Mouse (Mus musculus): ENCODE data around the gene Hipk1. TPM values are rescaled to one million over a fixed set of nuclear protein-coding genes. Genes with fewer than 3 reads are reported as not detected.
"Not testable (repeated sequence)": the region's sequence is repeated elsewhere in the genome, so short reads cannot be mapped to it uniquely, and the experiment has no call there.

Gene Hipk1
- polyA plus RNA-seq, 1 experiment from 2014 or later = 9.8 TPM

DNA sequence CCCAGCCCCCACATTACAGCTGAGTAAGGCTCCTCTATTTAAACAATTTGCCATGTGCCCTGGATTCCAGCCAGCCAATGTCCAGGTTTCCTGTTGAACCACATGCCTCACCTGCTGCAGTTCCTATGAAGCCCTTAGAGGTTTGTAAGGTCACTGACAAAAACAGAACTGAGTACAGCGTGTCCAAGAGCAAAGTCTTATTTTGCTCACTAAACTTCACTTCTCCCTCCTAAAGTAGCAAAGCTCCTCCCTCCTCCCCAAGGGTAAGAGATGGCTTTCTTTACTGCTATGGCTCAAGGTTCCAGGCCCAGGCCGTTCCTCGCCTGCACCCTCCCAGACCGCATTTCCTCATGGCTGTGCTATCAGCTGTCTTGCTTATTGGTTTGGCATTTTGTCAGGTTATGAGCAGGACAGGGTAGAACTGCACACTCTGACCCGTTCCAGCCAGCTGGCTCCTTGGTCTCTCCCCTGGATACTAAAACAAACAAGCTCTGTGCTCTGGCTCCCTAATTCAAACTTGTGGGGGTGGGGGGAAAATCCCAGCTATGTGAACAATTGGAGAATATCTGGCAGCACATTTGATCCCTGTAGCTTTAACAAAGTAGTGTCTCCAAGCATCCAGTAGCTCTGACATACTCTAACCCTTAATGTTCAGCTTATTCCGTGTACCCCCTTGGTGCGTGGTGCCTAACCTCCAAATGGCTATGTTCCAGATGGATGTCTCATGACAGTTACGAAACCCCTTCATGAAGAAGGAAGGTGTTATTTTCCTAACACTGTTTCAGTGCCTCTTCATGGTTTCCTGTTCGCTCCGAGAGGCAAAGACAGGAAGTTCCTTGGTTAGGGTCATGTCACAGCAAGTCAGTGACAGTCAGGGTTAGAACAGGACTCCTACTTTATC lies 10.5 kb upstream of the Hipk1 start:
- no peaks in the 10 kb centered on the region for H3K27me3 ChIP-seq (ENCODE audit: insufficient read depth, low read length)
- no peak overlapping the region for H3K4me3 ChIP-seq (replicated peaks; ENCODE audit: low read depth, low read length)
- H3K4me2 ChIP-seq (ENCODE audit: low read length) = 0 out of 2 replicates have a peak overlapping the region, but pooled peaks have one; percentile 14
- peak; percentile 61 for DNase-seq (ENCODE audit: low spot score)
- H3K4me1 ChIP-seq (replicated peaks; ENCODE audit: insufficient read depth, low read length) = 0 out of 2 replicates have a peak, but pooled peaks cover 3% of the 10 kb centered on the region
- ATAC-seq (replicated peaks; ENCODE audit: low FRiP score, low read depth) = peak; percentile 90
- H3K9me3 ChIP-seq (replicated peaks; ENCODE audit: low read length) = no peaks in the 10 kb centered on the region
- peaks cover 23% of the 10 kb centered on the region for H3K36me3 ChIP-seq (ENCODE audit: insufficient read depth, low read length)
- H3K27ac ChIP-seq = peak overlapping the region; percentile 82
- TF ChIP-seq CTCF (IDR thresholded peaks at IDR 0.05; ENCODE audit: low read depth) = no peak
- 47% methylated on average over 10 of the region's 10 CpGs for WGBS
- H3K9ac ChIP-seq (ENCODE audit: low read depth, low read length) = no peak overlapping the region

DNA sequence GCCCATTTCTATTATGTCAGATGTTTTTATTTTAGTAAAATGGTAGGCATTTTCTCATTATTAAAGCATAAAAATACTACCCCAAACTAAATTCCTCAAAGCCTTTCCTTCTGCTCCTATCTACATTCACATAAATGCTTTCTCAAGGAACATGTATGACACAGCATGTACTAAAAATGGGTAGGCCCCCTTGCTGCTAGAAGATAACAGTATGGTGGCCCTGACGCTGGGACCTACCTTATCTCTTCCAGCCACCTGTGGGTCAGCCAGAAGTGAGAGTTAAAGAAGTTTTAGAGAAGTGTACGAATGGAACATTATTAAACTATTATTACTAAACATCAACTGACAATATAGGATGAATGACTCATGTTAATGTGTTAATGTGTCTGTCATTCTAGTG lies 8.1 kb upstream of the Hipk1 start:
- 0 out of 2 replicates have a peak, but pooled peaks cover 3% of the 10 kb centered on the region for H3K4me1 ChIP-seq (replicated peaks; ENCODE audit: insufficient read depth, low read length)
- no peak for ATAC-seq (replicated peaks; ENCODE audit: low FRiP score, low read depth)
- no peak overlapping the region for H3K4me3 ChIP-seq (replicated peaks; ENCODE audit: low read depth, low read length)
- 83% methylated on average over 2 of the region's 2 CpGs for WGBS
- no peak overlapping the region for H3K4me2 ChIP-seq (ENCODE audit: low read length)
- peaks cover 14% of the 10 kb centered on the region for H3K36me3 ChIP-seq (ENCODE audit: insufficient read depth, low read length)
- no peaks in the 10 kb centered on the region for H3K27me3 ChIP-seq (ENCODE audit: insufficient read depth, low read length)
- TF ChIP-seq CTCF (IDR thresholded peaks at IDR 0.05; ENCODE audit: low read depth) = no peak
- DNase-seq (ENCODE audit: low spot score) = no peak
- H3K27ac ChIP-seq = no peak overlapping the region
- no peak overlapping the region for H3K9ac ChIP-seq (ENCODE audit: low read depth, low read length)
- H3K9me3 ChIP-seq (replicated peaks; ENCODE audit: low read length) = no peaks in the 10 kb centered on the region

- no peak for TF ChIP-seq CTCF (IDR thresholded peaks at IDR 0.05; ENCODE audit: low read depth)
- ATAC-seq (replicated peaks; ENCODE audit: low FRiP score, low read depth) (no peak), DNase-seq (ENCODE audit: low spot score) (no peak)
- Histone ChIP-seq H3K4me3 (replicated peaks; ENCODE audit: low read depth, low read length) (no peak overlapping the region), H3K9me3 (replicated peaks; ENCODE audit: low read length) (no peaks in the 10 kb centered on the region), H3K4me1 (replicated peaks; ENCODE audit: insufficient read depth, low read length) (0 out of 2 replicates have a peak, but pooled peaks cover 5% of the 10 kb centered on the region), H3K27me3 (ENCODE audit: insufficient read depth, low read length) (no peaks in the 10 kb centered on the region), H3K27ac (no peak overlapping the region), H3K9ac (ENCODE audit: low read depth, low read length) (no peak overlapping the region), H3K4me2 (ENCODE audit: low read length) (no peak overlapping the region), H3K36me3 (ENCODE audit: insufficient read depth, low read length) (no peaks in the 10 kb centered on the region)
- 69% methylated on average over 2 of the region's 2 CpGs for WGBS
Measured at GRCm38 (mm10) chr3:103796389-103796788, 5.0 kb upstream of the Hipk1 start.

DNA sequence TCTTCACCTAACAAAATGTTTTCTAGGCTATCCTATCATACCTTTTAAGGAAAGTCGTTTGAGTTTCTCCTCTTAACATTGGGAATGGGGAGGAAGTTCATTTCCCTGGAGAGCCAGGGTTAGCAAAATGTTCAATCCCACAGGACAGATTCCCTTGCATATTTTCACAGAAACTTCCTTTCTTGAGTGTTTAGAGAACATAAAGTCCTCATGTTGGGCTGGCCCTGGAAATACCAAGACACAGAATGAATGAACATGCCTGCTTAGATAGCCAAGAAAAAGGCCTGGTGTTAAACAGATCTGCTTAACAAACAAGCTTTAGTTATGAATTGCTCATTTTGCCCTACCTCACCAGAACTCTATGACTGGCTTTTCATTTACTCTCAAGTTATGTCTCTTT lies 1.2 kb upstream of the Hipk1 start:
- Histone ChIP-seq H3K36me3 (ENCODE audit: insufficient read depth, low read length) (no peaks in the 10 kb centered on the region), H3K4me1 (replicated peaks; ENCODE audit: insufficient read depth, low read length) (0 out of 2 replicates have a peak, but pooled peaks cover 8% of the 10 kb centered on the region), H3K9ac (ENCODE audit: low read depth, low read length) (no peak overlapping the region), H3K9me3 (replicated peaks; ENCODE audit: low read length) (no peaks in the 10 kb centered on the region), H3K4me3 (replicated peaks; ENCODE audit: low read depth, low read length) (no peak overlapping the region), H3K27me3 (ENCODE audit: insufficient read depth, low read length) (no peaks in the 10 kb centered on the region), H3K27ac (no peak overlapping the region), H3K4me2 (ENCODE audit: low read length) (no peak overlapping the region)
- no peak for TF ChIP-seq CTCF (IDR thresholded peaks at IDR 0.05; ENCODE audit: low read depth)
- DNase-seq (ENCODE audit: low spot score) = no peak
- ATAC-seq (replicated peaks; ENCODE audit: low FRiP score, low read depth) = no peak
- WGBS = 49% methylated on average over 1 of the region's 1 CpGs

GRCm38 (mm10) chr3:103792111-103792406 lies 696 bp upstream of the Hipk1 start:
- ATAC-seq (replicated peaks; ENCODE audit: low FRiP score, low read depth); H3K9me3 ChIP-seq (replicated peaks; ENCODE audit: low read length); H3K9ac ChIP-seq (ENCODE audit: low read depth, low read length); H3K27ac ChIP-seq; DNase-seq (ENCODE audit: low spot score); H3K27me3 ChIP-seq (ENCODE audit: insufficient read depth, low read length); H3K4me3 ChIP-seq (replicated peaks; ENCODE audit: low read depth, low read length); H3K36me3 ChIP-seq (ENCODE audit: insufficient read depth, low read length); H3K4me1 ChIP-seq (replicated peaks; ENCODE audit: insufficient read depth, low read length): not testable (repeated sequence)
- peak overlapping the region; percentile 66; the same call in 1 of the 2 replicates for H3K4me2 ChIP-seq (ENCODE audit: low read length)
- WGBS = 88% methylated on average over 5 of the region's 5 CpGs

DNA sequence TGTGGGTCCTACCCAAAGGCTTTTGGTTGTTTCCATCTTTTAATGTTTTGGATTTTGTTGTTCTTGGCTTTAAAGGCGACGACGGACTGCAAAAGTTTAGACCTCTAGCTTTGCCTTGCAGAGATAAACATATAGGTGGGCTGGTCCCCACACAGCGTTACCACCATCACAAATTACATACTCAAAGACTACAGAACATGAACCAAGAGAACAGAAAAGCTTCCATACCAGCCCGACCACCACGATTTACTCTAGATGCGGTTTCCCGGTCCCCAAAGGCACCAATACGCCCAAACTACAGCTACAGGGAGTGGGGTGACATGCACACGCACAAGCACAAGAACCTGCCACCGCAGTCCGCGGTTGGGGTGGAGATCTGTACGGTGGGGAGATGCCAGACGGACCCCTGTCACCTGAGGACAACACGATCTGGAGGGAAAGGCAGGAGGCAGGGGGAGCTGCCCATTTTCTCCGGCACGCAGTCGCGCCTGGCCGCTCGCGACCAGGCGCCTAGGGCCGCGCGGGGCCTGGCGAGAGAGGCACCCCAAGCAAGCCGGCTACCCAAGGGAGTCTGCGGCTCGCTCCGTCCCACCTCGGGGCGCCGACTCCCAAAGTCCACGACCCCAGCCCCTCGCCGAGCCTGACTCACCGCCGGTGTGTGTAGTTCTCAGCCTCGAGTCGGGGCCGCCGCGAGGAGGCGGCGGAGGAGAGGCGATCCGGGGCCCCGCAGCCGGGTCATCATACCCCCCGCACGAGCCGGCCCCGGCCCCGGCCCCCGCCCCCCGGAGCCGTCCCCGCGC lies 817 bp downstream of the Hipk1 start:
- WGBS = under 1% methylated on average over 56 of the region's 61 CpGs
- peak overlapping the region; percentile 97 for H3K9ac ChIP-seq (ENCODE audit: low read depth, low read length)
- no peaks in the 10 kb centered on the region for H3K9me3 ChIP-seq (replicated peaks; ENCODE audit: low read length)
- H3K4me1 ChIP-seq (replicated peaks; ENCODE audit: insufficient read depth, low read length) = 0 out of 2 replicates have a peak, but pooled peaks cover 8% of the 10 kb centered on the region
- peak; percentile 77 for ATAC-seq (replicated peaks; ENCODE audit: low FRiP score, low read depth)
- no peaks in the 10 kb centered on the region for H3K36me3 ChIP-seq (ENCODE audit: insufficient read depth, low read length)
- TF ChIP-seq CTCF (IDR thresholded peaks at IDR 0.05; ENCODE audit: low read depth) = no peak
- peak overlapping the region; percentile 97 for H3K4me3 ChIP-seq (replicated peaks; ENCODE audit: low read depth, low read length)
- H3K4me2 ChIP-seq (ENCODE audit: low read length) = peak overlapping the region; percentile 66
- H3K27me3 ChIP-seq (ENCODE audit: insufficient read depth, low read length) = no peaks in the 10 kb centered on the region
- peak; percentile 39 for DNase-seq (ENCODE audit: low spot score)
- peak overlapping the region; percentile 91 for H3K27ac ChIP-seq
